Mouse (Mus musculus) forebrain, embryonic 16.5 days (tissue): ENCODE results near the gene Crim1. TPM values are rescaled to one million over a fixed set of nuclear protein-coding genes. Genes with fewer than 3 reads are reported as not detected.
A peak's percentile ranks its signal among the peaks of the same experiment; 100 is the strongest.

Experiments
- ATAC-seq: fragments of 200-750 bp; cut with Nextera tagmentation; 2 replicates; pipeline ENCODE4 v1.8.0; 2017; ENCODE audit warnings: mild to moderate bottlenecking, moderate library complexity
- H3K27ac ChIP-seq: fragments of 300-500 bp; sonication (generic); 2 replicates; pipeline ENCODE4 v1.5.1; 2014; ENCODE audit warnings: low read length, control low read depth
- H3K27me3 ChIP-seq: fragments of 300-500 bp; sonication (generic); replicated peaks from 2 replicates; pipeline ENCODE4 v1.6.1; 2014; ENCODE audit warnings: low read length; ENCODE audit not compliant: control insufficient read depth, insufficient read depth
- H3K36me3 ChIP-seq: fragments of 300-500 bp; sonication (generic); 2 replicates; pipeline ENCODE4 v1.6.1; 2014; ENCODE audit not compliant: control insufficient read depth, insufficient read depth
- H3K4me1 ChIP-seq: fragments of 300-500 bp; sonication (generic); replicated peaks from 2 replicates; pipeline ENCODE4 v1.6.1; 2014; ENCODE audit warnings: low read length; ENCODE audit not compliant: control insufficient read depth, insufficient read depth
- H3K4me2 ChIP-seq: fragments of 300-500 bp; sonication (generic); 2 replicates; pipeline ENCODE4 v1.6.1; 2014; ENCODE audit warnings: mild to moderate bottlenecking, low read length, control low read depth
- H3K4me3 ChIP-seq: fragments of 300-500 bp; sonication (generic); replicated peaks from 2 replicates; pipeline ENCODE4 v1.5.1; 2014; ENCODE audit warnings: mild to moderate bottlenecking, low read length, control low read depth
- H3K9ac ChIP-seq: fragments of 300-500 bp; sonication (generic); replicated peaks from 2 replicates; pipeline ENCODE4 v1.6.1; 2014; ENCODE audit warnings: low read depth, low read length, control low read depth
- H3K9me3 ChIP-seq: fragments of 300-500 bp; sonication (generic); 2 replicates; pipeline ENCODE4 v1.6.1; 2016; ENCODE audit warnings: low read length; ENCODE audit not compliant: control insufficient read depth
- whole genome bisulfite sequencing: fragments of 180-500 bp; shearing (Covaris S2); extraction: QIAGEN DNeasy Blood & Tissue Kit; methylation state at CpG from one replicate; pipeline ENCODE4 v1.1.7; 2014; 5-methylcytosine and 5-hydroxymethylcytosine counted together
- polyA plus RNA-seq: library from polyadenylated mRNA; unstranded; fragments of >200 nt; fragmentation: Nextera tagmentation; extraction: Ambion mirVana; gene quantifications from 2 replicates; pipeline ENCODE4 v1.2.1, GENCODE M21; 2015

Crim1 gene
- 7.8 and 9.9 TPM in 2 replicates for polyA plus RNA-seq

GRCm38 (mm10) chr17:78199626-78200560 lies at the start of gene Crim1:
Gene Crim1 (plus strand): TSS chr17:78200248.
- Histone ChIP-seq H3K36me3 (no peaks in the 10 kb centered on the region), H3K4me2 (peak within 1 kb of the TSS; percentile 83), H3K27ac (peak within 1 kb of the TSS; percentile 85), H3K4me1 (peaks cover 28% of the 10 kb centered on the region), H3K4me3 (peak within 1 kb of the TSS; percentile 73), H3K9ac (peak within 1 kb of the TSS; percentile 86), H3K27me3 (no peaks in the 10 kb centered on the region), H3K9me3 (no peaks in the 10 kb centered on the region)
- under 1% methylated on average over 69 of the region's 90 CpGs for WGBS
- peak; percentile 70 for ATAC-seq

DNA sequence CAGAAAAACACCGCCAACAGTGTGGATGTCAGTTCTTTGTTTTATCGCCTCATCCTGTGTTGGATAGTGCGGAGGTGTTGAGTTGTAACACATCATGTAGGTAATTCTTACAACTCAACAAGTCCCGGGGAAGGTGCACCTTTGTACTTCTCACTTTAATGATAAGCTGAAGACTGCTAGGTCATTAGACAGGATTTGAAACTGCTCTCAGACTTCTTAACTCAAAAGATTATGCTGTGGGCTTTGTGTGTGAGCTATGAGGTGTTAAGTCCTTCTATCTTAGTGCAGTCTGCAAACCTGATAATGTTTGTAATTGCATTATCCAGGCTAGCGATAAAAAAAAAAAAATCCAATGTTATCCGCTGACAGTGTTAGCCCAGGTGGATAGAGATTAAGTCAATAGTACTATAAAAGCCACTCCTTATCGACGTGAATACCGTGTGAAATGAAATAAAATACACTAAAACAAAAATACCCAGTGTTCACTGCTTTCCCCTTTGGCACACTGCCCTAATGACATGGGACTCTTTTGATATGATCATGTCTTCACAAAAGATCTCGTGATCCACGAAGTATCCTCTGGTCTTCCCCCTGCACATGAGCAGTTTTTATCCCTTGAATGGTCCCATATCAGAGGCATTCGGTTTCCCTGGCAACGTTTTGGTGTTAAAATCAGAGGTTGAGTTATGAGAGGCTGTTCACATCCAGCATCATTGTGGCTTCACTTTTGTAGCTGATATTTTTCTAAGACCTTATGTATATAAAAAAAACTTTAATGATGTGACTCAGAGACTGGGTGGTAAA lies 48.4 kb upstream of the Crim1 start:
- Histone ChIP-seq H3K4me3 (no peak overlapping the region), H3K36me3 (no peaks in the 10 kb centered on the region), H3K27ac (no peak overlapping the region), H3K9ac (no peak overlapping the region), H3K4me1 (no peaks in the 10 kb centered on the region), H3K27me3 (no peaks in the 10 kb centered on the region), H3K9me3 (no peaks in the 10 kb centered on the region), H3K4me2 (no peak overlapping the region)
- no peak for ATAC-seq
- 60% methylated on average over 13 of the region's 13 CpGs for WGBS

DNA sequence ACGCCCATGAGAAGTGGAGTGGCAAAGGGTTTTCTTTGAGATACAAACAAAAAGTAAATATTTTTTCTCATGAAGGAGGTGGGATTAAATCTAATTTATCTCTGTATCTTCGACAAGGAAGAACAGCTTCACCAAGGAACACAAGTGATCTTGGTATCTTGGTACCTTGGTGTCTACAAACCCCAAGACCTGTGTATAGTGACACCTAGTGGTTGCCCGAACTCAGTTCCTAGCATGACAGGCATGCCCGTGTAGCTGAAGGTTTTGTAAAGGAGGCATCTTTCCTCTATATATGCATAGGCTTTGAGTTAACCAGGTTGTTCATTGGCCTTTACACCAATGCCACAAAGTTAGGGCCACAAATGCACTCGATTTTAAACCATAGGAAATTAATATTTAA lies 36.8 kb upstream of the Crim1 start:
- ATAC-seq, result peak; percentile 75
- no peaks in the 10 kb centered on the region for H3K36me3 ChIP-seq
- H3K9me3 ChIP-seq, result no peaks in the 10 kb centered on the region
- H3K4me1 ChIP-seq, result no peaks in the 10 kb centered on the region
- no peak overlapping the region for H3K27ac ChIP-seq
- H3K27me3 ChIP-seq, result no peaks in the 10 kb centered on the region
- no peak overlapping the region for H3K4me3 ChIP-seq
- 29% methylated on average over 5 of the region's 5 CpGs for WGBS
- no peak overlapping the region for H3K9ac ChIP-seq
- H3K4me2 ChIP-seq, result no peak overlapping the region

- no peak overlapping the region for H3K27ac ChIP-seq
- no peaks in the 10 kb centered on the region for H3K27me3 ChIP-seq
- WGBS, result 87% methylated on average over 10 of the region's 10 CpGs
- ATAC-seq, result no peak
- no peak overlapping the region for H3K4me2 ChIP-seq
- H3K4me1 ChIP-seq, result no peaks in the 10 kb centered on the region
- H3K9me3 ChIP-seq, result no peaks in the 10 kb centered on the region
- H3K4me3 ChIP-seq, result no peak overlapping the region
- H3K9ac ChIP-seq, result no peak overlapping the region
- no peaks in the 10 kb centered on the region for H3K36me3 ChIP-seq
Observed at GRCm38 (mm10) chr17:78163724-78164236, 36.3 kb upstream of the Crim1 start.

DNA sequence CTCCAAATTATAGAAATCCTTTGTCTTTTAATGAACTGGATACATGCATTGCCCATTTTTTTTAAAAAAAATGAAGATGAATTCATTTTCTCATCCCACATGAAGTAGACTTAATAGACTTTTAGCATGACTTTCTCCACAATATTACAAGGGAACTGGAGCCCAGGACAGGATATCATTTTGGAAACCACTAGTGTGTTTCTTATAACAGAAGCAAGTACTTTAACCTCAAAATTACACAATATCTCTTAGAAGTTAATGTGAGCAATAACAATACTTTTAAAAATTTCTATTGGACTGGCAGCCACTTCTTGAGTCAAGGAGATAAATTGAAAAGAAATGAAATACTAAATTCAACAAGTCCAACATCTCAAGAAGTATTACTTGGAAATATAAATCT lies 34.2 kb upstream of the Crim1 start:
- no peak overlapping the region for H3K4me3 ChIP-seq
- H3K36me3 ChIP-seq, result no peaks in the 10 kb centered on the region
- H3K27ac ChIP-seq, result no peak overlapping the region
- no peaks in the 10 kb centered on the region for H3K27me3 ChIP-seq
- H3K4me1 ChIP-seq, result no peaks in the 10 kb centered on the region
- H3K9me3 ChIP-seq, result no peaks in the 10 kb centered on the region
- H3K9ac ChIP-seq, result no peak overlapping the region
- ATAC-seq, result no peak
- no peak overlapping the region for H3K4me2 ChIP-seq

DNA sequence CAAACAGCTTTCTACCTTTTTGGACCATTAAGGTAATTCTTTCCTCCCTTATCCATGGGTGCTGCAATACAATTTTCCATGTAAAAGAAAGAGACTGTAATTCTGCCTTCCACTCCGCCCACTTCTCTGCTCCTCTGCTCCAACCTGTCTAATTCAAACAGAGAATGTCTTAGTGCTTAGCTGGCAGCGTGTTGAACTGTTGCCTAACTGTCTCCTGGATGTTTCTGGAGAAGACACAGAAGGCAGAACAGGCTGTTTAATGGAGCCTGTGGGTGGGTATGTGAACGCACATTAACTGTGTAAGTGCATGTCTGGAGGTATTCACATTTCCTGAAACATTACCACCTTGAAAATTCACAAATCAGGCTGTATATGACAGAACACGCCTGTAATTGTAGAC lies 33.5 kb upstream of the Crim1 start:
- Histone ChIP-seq H3K9ac (no peak overlapping the region), H3K4me1 (no peaks in the 10 kb centered on the region), H3K4me2 (no peak overlapping the region), H3K27ac (no peak overlapping the region), H3K36me3 (no peaks in the 10 kb centered on the region), H3K9me3 (no peaks in the 10 kb centered on the region), H3K27me3 (no peaks in the 10 kb centered on the region), H3K4me3 (no peak overlapping the region)
- 83% methylated on average over 4 of the region's 4 CpGs for WGBS
- no peak for ATAC-seq

- Histone ChIP-seq H3K9me3 (no peaks in the 10 kb centered on the region), H3K4me3 (no peak overlapping the region), H3K36me3 (no peaks in the 10 kb centered on the region), H3K4me2 (no peak overlapping the region), H3K27ac (no peak overlapping the region), H3K9ac (no peak overlapping the region), H3K27me3 (no peaks in the 10 kb centered on the region), H3K4me1 (no peaks in the 10 kb centered on the region)
- no peak for ATAC-seq
- 71% methylated on average over 2 of the region's 2 CpGs for WGBS
Observed at GRCm38 (mm10) chr17:78172371-78172770, 27.7 kb upstream of the Crim1 start.

GRCm38 (mm10) chr17:78180766-78181165 lies 19.3 kb upstream of the Crim1 start:
- Histone ChIP-seq H3K9me3 (no peaks in the 10 kb centered on the region), H3K4me2 (no peak overlapping the region), H3K36me3 (no peaks in the 10 kb centered on the region), H3K27ac (no peak overlapping the region), H3K9ac (no peak overlapping the region), H3K4me3 (no peak overlapping the region), H3K4me1 (no peaks in the 10 kb centered on the region), H3K27me3 (no peaks in the 10 kb centered on the region)
- 94% methylated on average over 6 of the region's 6 CpGs for WGBS
- no peak for ATAC-seq

- Histone ChIP-seq H3K27ac (no peak overlapping the region), H3K4me2 (no peak overlapping the region), H3K9me3 (no peaks in the 10 kb centered on the region), H3K9ac (no peak overlapping the region), H3K27me3 (no peaks in the 10 kb centered on the region), H3K36me3 (no peaks in the 10 kb centered on the region), H3K4me3 (no peak overlapping the region), H3K4me1 (peaks cover 6% of the 10 kb centered on the region)
- no peak for ATAC-seq
- WGBS, result 98% methylated on average over 5 of the region's 5 CpGs
Observed at GRCm38 (mm10) chr17:78196184-78196583, 3.9 kb upstream of the Crim1 start.
